Comparison of ENCODE assay signal across 22 mouse cellular contexts in genomic region chr9:57437896-57438614, GRCm38 (mm10). TPM values are rescaled to one million over a fixed set of nuclear protein-coding genes. Genes with fewer than 3 reads are reported as not detected.
DNase-seq lines count a peak whose midpoint lies in the region; ATAC-seq and TF ChIP-seq lines count a peak whose summit lies in the region.
"Had no signal": no experiment of that assay in that cellular context is flagged by ENCODE, and none has a peak within 500 bp of the region (broad histone marks: within the 10 kb centered on the region; RNA-seq: fewer than 3 reads in every experiment).

No protein-coding gene starts in this region.

- H3K4me2 ChIP-seq in embryonic facial prominence, embryonic 12.5 days (replicated peaks): no peak overlapping the region
- H3K4me2 ChIP-seq in hindbrain, embryonic 12.5 days (replicated peaks): no peak overlapping the region
- H3K4me2 ChIP-seq in hindbrain, postnatal 0 days (ENCODE audit: low read depth, low read length): no peak overlapping the region
- H3K4me2 ChIP-seq: forebrain, embryonic 13.5 days had no signal

- H3K36me3 ChIP-seq in embryonic facial prominence, embryonic 12.5 days: no peaks in the 10 kb centered on the region
- no peaks in the 10 kb centered on the region; the same call in 1 of the 2 replicates for H3K36me3 ChIP-seq in embryonic facial prominence, embryonic 10.5 days (replicated peaks)
- peaks cover 6% of the 10 kb centered on the region; the same call in 1 of the 2 replicates for H3K36me3 ChIP-seq in hindbrain, embryonic 12.5 days
- 0 out of 2 replicates have a peak, but pooled peaks cover 6% of the 10 kb centered on the region for H3K36me3 ChIP-seq in hindbrain, postnatal 0 days (ENCODE audit: insufficient read depth, low read length)

- no peaks in the 10 kb centered on the region for H3K9me3 ChIP-seq in embryonic facial prominence, embryonic 12.5 days
- no peaks in the 10 kb centered on the region for H3K9me3 ChIP-seq in embryonic facial prominence, embryonic 10.5 days
- H3K9me3 ChIP-seq in hindbrain, embryonic 12.5 days (replicated peaks): no peaks in the 10 kb centered on the region
- no peaks in the 10 kb centered on the region for H3K9me3 ChIP-seq in hindbrain, postnatal 0 days (ENCODE audit: low read length)
- H3K9me3 ChIP-seq: forebrain, embryonic 13.5 days; G1E; hindbrain, embryonic 10.5 days; liver, embryonic 15.5 days; midbrain, embryonic 13.5 days; neural tube, embryonic 13.5 days had no signal

- H3K4me3 ChIP-seq in embryonic facial prominence, embryonic 12.5 days: no peak overlapping the region
- no peak overlapping the region for H3K4me3 ChIP-seq in embryonic facial prominence, embryonic 10.5 days
- no peak overlapping the region for H3K4me3 ChIP-seq in hindbrain, embryonic 12.5 days
- H3K4me3 ChIP-seq in hindbrain, postnatal 0 days (ENCODE audit: low read length): no peak overlapping the region
- H3K4me3 ChIP-seq in cerebellum, adult 2 months (replicated peaks; ENCODE audit: insufficient read depth, low read depth, low read length): no peak overlapping the region
- H3K4me3 ChIP-seq: forebrain, embryonic 13.5 days; midbrain, embryonic 13.5 days had no signal

- no peaks in the 10 kb centered on the region for H3K27me3 ChIP-seq in embryonic facial prominence, embryonic 12.5 days
- H3K27me3 ChIP-seq in embryonic facial prominence, embryonic 10.5 days (replicated peaks; ENCODE audit: low read depth, poor library complexity, severe bottlenecking): no peaks in the 10 kb centered on the region
- no peaks in the 10 kb centered on the region for H3K27me3 ChIP-seq in hindbrain, embryonic 12.5 days
- no peaks in the 10 kb centered on the region for H3K27me3 ChIP-seq in hindbrain, postnatal 0 days (ENCODE audit: insufficient read depth, low read length)
- H3K27me3 ChIP-seq in cerebellum, adult 2 months (ENCODE audit: control insufficient read depth, insufficient read depth, low read length): no peaks in the 10 kb centered on the region
- H3K27me3 ChIP-seq: forebrain, embryonic 13.5 days; liver, embryonic 15.5 days; midbrain, embryonic 13.5 days; neural tube, embryonic 13.5 days had no signal

- H3K27ac ChIP-seq in embryonic facial prominence, embryonic 12.5 days: peak overlapping the region; percentile 46; the same call in 1 of the 2 replicates
- H3K27ac ChIP-seq in embryonic facial prominence, embryonic 10.5 days (replicated peaks): no peak overlapping the region; the same call in 1 of the 2 replicates
- no peak overlapping the region for H3K27ac ChIP-seq in hindbrain, embryonic 12.5 days
- H3K27ac ChIP-seq in hindbrain, postnatal 0 days: no peak overlapping the region
- no peak overlapping the region for H3K27ac ChIP-seq in cerebellum, adult 2 months (ENCODE audit: insufficient read depth, low read length)
- H3K27ac ChIP-seq: forebrain, embryonic 13.5 days; midbrain, embryonic 13.5 days; neural tube, embryonic 13.5 days had no signal

- no peak for ATAC-seq in embryonic facial prominence, embryonic 12.5 days (ENCODE audit: insufficient number of reproducible peaks, insufficient read depth, low FRiP score, low TSS enrichment)
- ATAC-seq in hindbrain, embryonic 12.5 days (ENCODE audit: low FRiP score): no peak
- no peak for ATAC-seq in hindbrain, postnatal 0 days
- ATAC-seq: CD4-positive, CD25-positive, alpha-beta regulatory T cell, adult 4 months; forebrain, embryonic 13.5 days; lung, postnatal 0 days; midbrain, embryonic 13.5 days had no signal

- H3K4me1 ChIP-seq in embryonic facial prominence, embryonic 12.5 days: peaks cover 20% of the 10 kb centered on the region
- H3K4me1 ChIP-seq in embryonic facial prominence, embryonic 10.5 days: peaks cover 29% of the 10 kb centered on the region
- H3K4me1 ChIP-seq in hindbrain, embryonic 12.5 days: peaks cover 11% of the 10 kb centered on the region
- peaks cover 5% of the 10 kb centered on the region; the same call in 1 of the 2 replicates for H3K4me1 ChIP-seq in hindbrain, postnatal 0 days (ENCODE audit: insufficient read depth, low read length)
- peaks cover 9% of the 10 kb centered on the region for H3K4me1 ChIP-seq in cerebellum, adult 2 months (ENCODE audit: control insufficient read depth, insufficient read depth, low read length)

- WGBS in embryonic facial prominence, embryonic 12.5 days: 78% methylated on average over 10 of the region's 10 CpGs
- 78% methylated on average over 10 of the region's 10 CpGs for whole genome bisulfite sequencing in embryonic facial prominence, embryonic 10.5 days
- WGBS in hindbrain, embryonic 12.5 days: 84% methylated on average over 10 of the region's 10 CpGs
- WGBS in hindbrain, postnatal 0 days: 82% methylated on average over 10 of the region's 10 CpGs
- 75% methylated on average over 10 of the region's 10 CpGs for WGBS in cerebellum, adult 2 months

- no peak for DNase-seq in embryonic facial prominence, embryonic 10.5 days (ENCODE audit: low spot score)
- no peak for DNase-seq in hindbrain, postnatal 0 days (ENCODE audit: low spot score)
- DNase-seq in kidney, adult 8-10 months: peak; percentile 40 to 60
- DNase-seq in kidney, postnatal 36 days: peak; percentile 58 to 63
- DNase-seq in embryo, embryonic 10.5 days (ENCODE audit: low spot score): no peak
- DNase-seq in cerebellum, adult 2 months: no peak
- DNase-seq: adrenal gland, postnatal 25 days; cerebellum, adult 11 months; cerebellum, postnatal 25 days; gastrocnemius, postnatal 10 days; heart, adult 11 months; right cerebral cortex, adult 18-20 months had no signal

- TF ChIP-seq CTCF in hindbrain, postnatal 0 days (IDR thresholded peaks at IDR 0.05; ENCODE audit: low read depth): no peak
- TF ChIP-seq CTCF in cerebellum, adult 2 months (IDR thresholded peaks at IDR 0.05; ENCODE audit: borderline replicate concordance, insufficient read depth, low read depth, low read length): no peak

- no peak for TF ChIP-seq POLR2A in cerebellum, adult 2 months (IDR thresholded peaks at IDR 0.05; ENCODE audit: borderline replicate concordance, insufficient read depth, low read length)

- no peak overlapping the region; the same call in 1 of the 2 replicates for H3K9ac ChIP-seq in embryonic facial prominence, embryonic 12.5 days
- H3K9ac ChIP-seq in hindbrain, embryonic 12.5 days: peak overlapping the region; percentile 23; the same call in 1 of the 2 replicates
- no peak overlapping the region for H3K9ac ChIP-seq in hindbrain, postnatal 0 days (replicated peaks; ENCODE audit: low read length)
- H3K9ac ChIP-seq: forebrain, embryonic 13.5 days; liver, embryonic 15.5 days; midbrain, embryonic 13.5 days had no signal

RNA-seq across cellular contexts. Expression of gene Ppcdc, which starts 1.9 kb away (rescaled TPM):
- 25.9 and 30.3 TPM in 2 replicates for polyA plus RNA-seq in embryonic facial prominence, embryonic 12.5 days (2016; fragmentation: Nextera tagmentation; extraction: Ambion mirVana)
- polyA plus RNA-seq in embryonic facial prominence, embryonic 10.5 days (2016; fragmentation: Nextera tagmentation; extraction: Ambion mirVana): 20.8 and 25.4 TPM in 2 replicates
- 20.0 and 24.6 TPM in 2 replicates for polyA plus RNA-seq in hindbrain, embryonic 12.5 days (2016; fragmentation: Nextera tagmentation; extraction: Ambion mirVana)
- total RNA-seq in hindbrain, postnatal 0 days (2014; rRNA removed): 16.6 and 25.8 TPM in 2 replicates
- polyA plus RNA-seq in hindbrain, postnatal 0 days (2015; fragmentation: Nextera tagmentation; extraction: Ambion mirVana): 16.5 and 19.3 TPM in 2 replicates
- 20.2 and 21.2 TPM in 2 replicates for polyA plus RNA-seq in cerebellum, adult 2 months (2012; rRNA removed)

RNA-seq across cellular contexts. Expression of gene Scamp5, which starts 29.8 kb away (rescaled TPM):
- polyA plus RNA-seq in embryonic facial prominence, embryonic 12.5 days (2016; fragmentation: Nextera tagmentation; extraction: Ambion mirVana): 15.6 and 16.1 TPM in 2 replicates
- polyA plus RNA-seq in embryonic facial prominence, embryonic 10.5 days (2016; fragmentation: Nextera tagmentation; extraction: Ambion mirVana): 9.3 and 9.6 TPM in 2 replicates
- 47.5 and 49.9 TPM in 2 replicates for polyA plus RNA-seq in hindbrain, embryonic 12.5 days (2016; fragmentation: Nextera tagmentation; extraction: Ambion mirVana)
- total RNA-seq in hindbrain, postnatal 0 days (2014; rRNA removed): 366 and 375 TPM in 2 replicates
- polyA plus RNA-seq in hindbrain, postnatal 0 days (2015; fragmentation: Nextera tagmentation; extraction: Ambion mirVana): 154 and 163 TPM in 2 replicates
- 353 and 360 TPM in 2 replicates for polyA plus RNA-seq in cerebellum, adult 2 months (2012; rRNA removed)

Comparison
In these comparisons a context has a peak if more than half of its experiments do, and no peak if none do; other contexts are left out.
1. DNase-seq: peak in kidney, adult 8-10 months (2 of 2) and kidney, postnatal 36 days (2 of 2); none in embryonic facial prominence, embryonic 10.5 days (single experiment), hindbrain, postnatal 0 days (single experiment), embryo, embryonic 10.5 days (single experiment) and cerebellum, adult 2 months (0 of 2).